Mouse (Mus musculus): ENCODE results near the gene Pmp22.

DNA sequence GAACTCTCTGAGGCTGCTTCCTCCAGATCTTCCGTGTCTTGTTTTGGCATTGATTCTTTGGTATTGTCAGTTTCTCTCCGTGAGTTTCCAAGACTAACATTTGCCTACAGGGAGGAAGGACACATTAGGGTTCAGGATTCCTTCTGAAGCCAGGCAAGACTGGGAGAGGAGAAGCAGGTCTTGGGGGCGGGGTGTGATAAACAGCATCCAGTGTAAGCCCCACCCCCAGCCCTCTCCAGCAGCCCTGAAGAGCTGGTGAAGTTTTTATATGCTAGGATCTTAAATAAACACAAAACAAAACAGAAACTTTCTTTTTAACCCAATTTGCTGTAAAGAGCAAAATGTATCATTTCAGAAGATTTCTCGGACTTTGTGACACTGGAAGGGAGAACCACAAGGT lies 38.6 kb upstream of the Pmp22 start:
- no peak for TF ChIP-seq CTCF (IDR thresholded peaks at IDR 0.05; ENCODE audit: low read depth, low read length)
- TF ChIP-seq TAL1 (conservative IDR thresholded peaks at IDR 0.05; ENCODE audit: low read depth, low read length): no peak

All from G1E (cell line).